Mouse (Mus musculus) embryonic facial prominence, embryonic 15.5 days (tissue): ENCODE results near the gene Gtf2ird1. TPM values are rescaled to one million over a fixed set of nuclear protein-coding genes. Genes with fewer than 3 reads are reported as not detected.
"Not testable (repeated sequence)": the region's sequence is repeated elsewhere in the genome, so short reads cannot be mapped to it uniquely, and the experiment has no call there.

Source experiments
- ATAC-seq: fragments of 200-750 bp; cut with Nextera tagmentation; 2 replicates; pipeline ENCODE4 v1.8.0; 2017; ENCODE audit warnings: low read depth, moderate TSS enrichment; ENCODE audit not compliant: insufficient number of reproducible peaks, low FRiP score, low TSS enrichment
- H3K27ac ChIP-seq: fragments of 300-500 bp; sonication (generic); replicated peaks from 2 replicates; pipeline ENCODE4 v1.5.1; 2015; ENCODE audit warnings: mild to moderate bottlenecking, inconsistent platforms
- H3K27me3 ChIP-seq: fragments of 300-500 bp; sonication (generic); 2 replicates; pipeline ENCODE4 v1.6.1; 2015; ENCODE audit warnings: inconsistent platforms
- H3K36me3 ChIP-seq: fragments of 300-500 bp; sonication (generic); 2 replicates; pipeline ENCODE4 v1.6.1; 2015; ENCODE audit warnings: mild to moderate bottlenecking, inconsistent platforms
- H3K4me1 ChIP-seq: fragments of 300-500 bp; sonication (generic); 2 replicates; pipeline ENCODE4 v1.6.1; 2015; ENCODE audit warnings: inconsistent platforms
- H3K4me2 ChIP-seq: fragments of 300-500 bp; sonication (generic); replicated peaks from 2 replicates; pipeline ENCODE4 v1.6.1; 2015; ENCODE audit warnings: mild to moderate bottlenecking, inconsistent platforms
- H3K4me3 ChIP-seq: fragments of 300-500 bp; sonication (generic); replicated peaks from 2 replicates; pipeline ENCODE4 v1.5.1; 2015; ENCODE audit warnings: mild to moderate bottlenecking, inconsistent platforms
- H3K9ac ChIP-seq: fragments of 300-500 bp; sonication (generic); 2 replicates; pipeline ENCODE4 v1.6.1; 2015; ENCODE audit warnings: inconsistent platforms
- H3K9me3 ChIP-seq: fragments of 300-500 bp; sonication (generic); replicated peaks from 2 replicates; pipeline ENCODE4 v1.6.1; 2016; ENCODE audit warnings: inconsistent platforms
- WGBS: fragments of 180-500 bp; shearing (Covaris S2); methylation state at CpG from one replicate; pipeline ENCODE4 v1.1.7; 2015; 5-methylcytosine and 5-hydroxymethylcytosine counted together
- polyA plus RNA-seq: library from polyadenylated mRNA; unstranded; fragments of >200 nt; fragmentation: Nextera tagmentation; extraction: Ambion mirVana; gene quantifications from 2 replicates; pipeline ENCODE4 v1.2.1, GENCODE M21; 2015

The Gtf2ird1 gene
- polyA plus RNA-seq, 1 experiment from 2014 or later = 123 TPM

DNA sequence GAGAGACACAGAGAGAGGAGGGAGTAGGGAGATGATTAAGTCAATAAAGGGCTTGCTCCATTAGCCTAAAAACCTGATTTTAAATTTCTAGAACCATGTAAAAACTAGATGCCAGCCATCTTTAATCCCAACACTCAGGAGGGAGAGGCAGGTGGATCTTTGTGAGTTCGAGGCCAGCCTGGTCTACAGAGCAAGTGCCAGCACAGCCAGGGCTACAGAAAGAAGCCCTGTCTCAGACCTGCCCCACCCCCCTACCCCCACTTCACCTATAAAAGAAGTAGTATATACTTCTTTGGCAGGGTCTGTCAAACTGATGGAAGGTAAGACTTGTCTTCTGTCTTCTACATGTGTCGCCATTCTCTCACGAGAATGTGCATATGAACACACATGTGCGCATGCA, 4.0 kb upstream of the Gtf2ird1 start:
- ATAC-seq = no peak
- H3K4me1 ChIP-seq = peaks cover 4% of the 10 kb centered on the region; the same call in 1 of the 2 replicates
- no peaks in the 10 kb centered on the region for H3K36me3 ChIP-seq
- H3K4me3 ChIP-seq = no peak overlapping the region
- no peak overlapping the region for H3K9ac ChIP-seq
- no peak overlapping the region for H3K4me2 ChIP-seq
- H3K9me3 ChIP-seq = no peaks in the 10 kb centered on the region
- no peaks in the 10 kb centered on the region for H3K27me3 ChIP-seq
- H3K27ac ChIP-seq = no peak overlapping the region
- WGBS = 93% methylated on average over 4 of the region's 4 CpGs

- WGBS = 90% methylated on average over 7 of the region's 7 CpGs
- Histone ChIP-seq H3K36me3 (no peaks in the 10 kb centered on the region), H3K4me1 (peaks cover 17% of the 10 kb centered on the region), H3K9me3 (no peaks in the 10 kb centered on the region), H3K9ac (no peak overlapping the region), H3K4me2 (no peak overlapping the region), H3K27me3 (no peaks in the 10 kb centered on the region), H3K4me3 (no peak overlapping the region), H3K27ac (no peak overlapping the region)
- ATAC-seq = no peak
These were observed 2.6 kb upstream of the Gtf2ird1 start for GRCm38 (mm10) chr5:134459096-134459495.

DNA sequence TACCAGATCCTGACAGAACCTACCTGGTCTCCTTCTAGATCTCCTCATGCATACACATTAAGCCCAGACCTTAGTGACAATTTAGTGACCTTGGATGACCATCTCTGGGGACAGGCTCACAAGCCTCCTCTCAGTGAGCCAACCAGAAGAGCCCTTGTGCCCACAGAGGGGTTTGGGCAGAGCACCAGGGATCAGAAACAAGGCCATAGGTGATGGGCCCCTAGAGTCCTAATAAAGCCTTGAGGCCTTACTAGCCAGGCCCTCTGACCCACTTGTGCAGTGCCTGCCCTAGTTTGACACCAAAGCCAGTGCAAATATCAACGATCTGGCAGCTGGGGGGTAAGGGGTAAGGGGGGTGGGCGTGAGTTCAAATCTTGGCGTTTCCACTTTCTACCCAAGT, 1.9 kb upstream of the Gtf2ird1 start:
- WGBS = 82% methylated on average over 3 of the region's 3 CpGs
- Histone ChIP-seq H3K4me2 (no peak overlapping the region), H3K36me3 (no peaks in the 10 kb centered on the region), H3K4me3 (no peak overlapping the region), H3K9me3 (no peaks in the 10 kb centered on the region), H3K9ac (no peak overlapping the region), H3K27ac (no peak overlapping the region), H3K4me1 (peaks cover 24% of the 10 kb centered on the region), H3K27me3 (no peaks in the 10 kb centered on the region)
- ATAC-seq = no peak

DNA sequence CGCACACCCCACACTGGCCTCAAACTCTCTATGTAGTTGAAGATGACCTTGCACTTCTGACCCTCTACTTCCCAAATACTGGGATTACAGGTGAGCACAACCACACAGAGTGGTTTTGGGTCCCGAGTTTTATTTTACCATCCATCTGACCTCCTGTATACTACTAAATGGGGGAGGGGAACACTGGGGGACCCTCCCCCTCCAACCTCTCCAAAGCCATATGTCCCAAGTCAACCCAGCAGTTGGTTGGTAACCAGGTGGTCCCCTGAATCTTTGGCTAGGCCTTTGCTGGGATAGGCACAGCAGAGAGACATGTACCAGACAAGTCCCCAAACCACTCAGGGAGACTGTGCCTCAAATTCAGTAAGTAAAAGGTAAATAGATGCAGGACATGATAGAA, 855 bp upstream of the Gtf2ird1 start:
- Histone ChIP-seq H3K27ac (0 out of 2 replicates have a peak overlapping the region, but pooled peaks have one; percentile 92), H3K9me3 (no peaks in the 10 kb centered on the region), H3K4me2 (no peak overlapping the region), H3K27me3 (no peaks in the 10 kb centered on the region), H3K4me3 (no peak overlapping the region; the same call in 1 of the 2 replicates), H3K4me1 (peaks cover 29% of the 10 kb centered on the region), H3K9ac (no peak overlapping the region), H3K36me3 (no peaks in the 10 kb centered on the region)
- WGBS = 83% methylated on average over 2 of the region's 2 CpGs
- ATAC-seq = no peak

DNA sequence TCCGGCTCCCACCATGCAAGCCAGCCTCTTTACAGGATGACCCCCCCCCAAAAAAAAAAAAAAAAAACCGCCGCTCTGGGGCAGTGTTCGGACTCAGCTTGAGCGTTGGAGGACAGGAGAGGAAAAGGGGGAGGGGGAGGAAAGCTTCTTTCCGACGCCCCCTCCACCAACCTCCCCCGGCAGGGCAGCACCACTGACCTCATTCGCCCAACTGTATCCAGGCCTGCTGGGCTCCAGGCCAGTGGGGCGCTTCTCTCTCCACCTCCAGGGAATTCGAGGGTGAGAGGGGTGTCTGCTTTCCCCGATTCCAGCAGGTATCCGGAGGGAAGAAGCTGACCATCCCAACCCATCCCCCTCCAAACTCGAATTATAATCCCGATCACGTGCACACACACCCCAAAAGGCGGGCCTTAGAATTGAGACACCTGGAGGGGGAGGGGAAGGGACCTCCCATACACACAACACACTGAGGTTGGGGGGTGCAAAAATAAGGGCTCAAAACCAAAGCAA, 547 bp downstream of the Gtf2ird1 start:
- Histone ChIP-seq H3K27me3 (no peaks in the 10 kb centered on the region), H3K4me2 (peak overlapping the region; percentile 83), H3K9me3 (no peaks in the 10 kb centered on the region), H3K27ac (peak overlapping the region; percentile 92), H3K4me1 (peaks cover 29% of the 10 kb centered on the region), H3K36me3 (peaks cover 10% of the 10 kb centered on the region; the same call in 1 of the 2 replicates), H3K9ac (peak overlapping the region; percentile 82), H3K4me3 (peak overlapping the region; percentile 83)
- peak; percentile 74 for ATAC-seq
- under 1% methylated on average over 17 of the region's 17 CpGs for WGBS

DNA sequence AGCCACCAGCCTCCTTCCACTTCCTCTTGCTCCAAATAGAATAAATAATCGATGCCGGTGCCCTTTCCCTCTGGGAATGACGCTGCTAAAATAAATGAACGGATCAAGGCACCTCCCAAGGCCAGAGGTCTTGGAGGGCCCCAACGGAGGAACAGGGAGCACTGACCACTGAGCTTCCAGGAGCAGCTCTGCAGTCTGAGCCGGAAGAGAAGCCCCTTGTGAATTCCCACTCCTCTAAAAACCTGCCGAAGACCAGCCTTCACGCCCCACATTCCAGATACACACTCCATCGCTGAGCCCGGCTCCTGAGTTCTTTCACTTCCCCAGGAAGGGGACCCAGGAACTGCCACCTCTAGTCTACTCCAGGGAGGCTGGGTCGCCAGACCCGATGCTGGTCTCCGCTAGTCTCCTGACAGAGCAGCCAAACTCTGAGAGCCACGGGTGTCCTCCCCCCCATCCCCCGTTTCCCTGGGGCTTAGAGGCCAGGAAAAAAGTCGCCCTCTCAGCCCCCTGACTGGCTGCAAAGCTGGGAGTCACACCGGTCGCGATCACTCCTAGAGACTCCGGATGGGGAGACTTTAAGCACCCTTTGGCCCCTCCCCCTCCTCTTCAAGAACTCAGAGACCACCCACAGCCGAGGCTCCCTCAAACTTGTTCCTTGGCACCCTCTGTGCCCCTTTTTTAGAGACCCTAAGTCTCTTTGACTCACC, 1.2 kb downstream of the Gtf2ird1 start:
- no peak for ATAC-seq
- Histone ChIP-seq H3K9me3 (no peaks in the 10 kb centered on the region), H3K27ac (peak overlapping the region; percentile 92), H3K9ac (peak overlapping the region; percentile 82), H3K4me1 (peaks cover 33% of the 10 kb centered on the region), H3K27me3 (no peaks in the 10 kb centered on the region), H3K36me3 (peaks cover 10% of the 10 kb centered on the region; the same call in 1 of the 2 replicates), H3K4me2 (peak overlapping the region; percentile 83), H3K4me3 (peak overlapping the region; percentile 83)
- WGBS = 2% methylated on average over 21 of the region's 21 CpGs

GRCm38 (mm10) chr5:134454421-134454820, 2.1 kb downstream of the Gtf2ird1 start:
- H3K4me3 ChIP-seq = peak overlapping the region; percentile 83
- 0 out of 2 replicates have a peak overlapping the region, but pooled peaks have one; percentile 82 for H3K9ac ChIP-seq
- no peaks in the 10 kb centered on the region for H3K27me3 ChIP-seq
- peak overlapping the region; percentile 92 for H3K27ac ChIP-seq
- H3K4me2 ChIP-seq = peak overlapping the region; percentile 83
- WGBS = 34% methylated on average over 9 of the region's 9 CpGs
- no peak for ATAC-seq
- peaks cover 33% of the 10 kb centered on the region for H3K4me1 ChIP-seq
- no peaks in the 10 kb centered on the region for H3K9me3 ChIP-seq
- peaks cover 10% of the 10 kb centered on the region; the same call in 1 of the 2 replicates for H3K36me3 ChIP-seq

GRCm38 (mm10) chr5:134453577-134453976, 2.9 kb downstream of the Gtf2ird1 start:
- Histone ChIP-seq H3K4me3 (peak overlapping the region; percentile 83; the same call in 1 of the 2 replicates), H3K27me3 (no peaks in the 10 kb centered on the region), H3K36me3 (peaks cover 10% of the 10 kb centered on the region; the same call in 1 of the 2 replicates), H3K27ac (0 out of 2 replicates have a peak overlapping the region, but pooled peaks have one; percentile 35), H3K4me1 (peaks cover 33% of the 10 kb centered on the region), H3K9me3 (no peaks in the 10 kb centered on the region), H3K4me2 (peak overlapping the region; percentile 83; the same call in 1 of the 2 replicates), H3K9ac (no peak overlapping the region)
- WGBS = 24% methylated on average over 1 of the region's 1 CpGs
- no peak for ATAC-seq

GRCm38 (mm10) chr5:134446755-134447154, 9.8 kb downstream of the Gtf2ird1 start:
- H3K9ac ChIP-seq, H3K9me3 ChIP-seq, ATAC-seq, H3K4me3 ChIP-seq, H3K27me3 ChIP-seq, H3K4me2 ChIP-seq, H3K27ac ChIP-seq: not testable (repeated sequence)
- Histone ChIP-seq H3K4me1 (peaks cover 31% of the 10 kb centered on the region), H3K36me3 (peaks cover 38% of the 10 kb centered on the region; the same call in 1 of the 2 replicates)
- WGBS = 90% methylated on average over 4 of the region's 4 CpGs

DNA sequence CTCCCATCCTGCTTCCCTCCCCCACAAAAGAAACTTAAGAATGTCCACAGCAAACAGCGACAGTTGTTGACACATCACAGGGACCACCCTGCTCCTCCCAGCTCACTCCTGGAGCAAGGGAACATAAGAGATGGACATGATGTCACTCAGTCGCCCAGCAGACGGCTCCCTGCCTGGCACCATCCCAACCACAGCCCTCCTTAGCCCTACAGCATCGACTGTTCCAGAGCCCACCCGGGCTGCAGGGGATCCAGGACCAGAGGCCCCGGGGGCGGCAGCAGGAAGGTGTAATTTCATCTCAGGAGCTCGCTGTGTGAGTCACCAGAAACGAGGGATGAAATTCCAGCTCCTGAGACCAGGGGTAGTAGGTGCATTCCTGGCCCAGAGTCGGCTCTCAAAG, 10.6 kb downstream of the Gtf2ird1 start:
- 13% methylated on average over 10 of the region's 10 CpGs for WGBS

GRCm38 (mm10) chr5:134445208-134445831, 11.2 kb downstream of the Gtf2ird1 start:
- H3K27ac ChIP-seq = peak overlapping the region; percentile 90
- peak; percentile 35; the same call in 1 of the 2 replicates for ATAC-seq
- H3K27me3 ChIP-seq = no peaks in the 10 kb centered on the region
- 35% methylated on average over 10 of the region's 10 CpGs for WGBS
- no peak overlapping the region for H3K9ac ChIP-seq
- peaks cover 32% of the 10 kb centered on the region; the same call in 1 of the 2 replicates for H3K36me3 ChIP-seq
- H3K4me2 ChIP-seq = no peak overlapping the region
- H3K4me1 ChIP-seq = peaks cover 41% of the 10 kb centered on the region
- no peak overlapping the region for H3K4me3 ChIP-seq
- H3K9me3 ChIP-seq = no peaks in the 10 kb centered on the region

More for the DNA sequence above, 10.6 kb downstream of the Gtf2ird1 start:
- Histone ChIP-seq H3K27me3 (no peaks in the 10 kb centered on the region), H3K9ac (no peak overlapping the region), H3K4me3 (no peak overlapping the region), H3K36me3 (peaks cover 32% of the 10 kb centered on the region; the same call in 1 of the 2 replicates), H3K9me3 (no peaks in the 10 kb centered on the region), H3K4me2 (no peak overlapping the region), H3K27ac (peak overlapping the region; percentile 90), H3K4me1 (peaks cover 39% of the 10 kb centered on the region)
- peak; percentile 48; the same call in 1 of the 2 replicates for ATAC-seq
